Mouse (Mus musculus): ENCODE results near the gene Elmo1. TPM values are rescaled to one million over a fixed set of nuclear protein-coding genes. Genes with fewer than 3 reads are reported as not detected.

Gene Elmo1
- polyA plus RNA-seq, 1 experiment from 2014 or later: 9.1 TPM

GRCm38 (mm10) chr13:20256613-20257012 lies 166.2 kb downstream of the Elmo1 start:
- no peak for DNase-seq (ENCODE audit: low spot score)
- 94% methylated on average over 4 of the region's 4 CpGs for WGBS
- Histone ChIP-seq H3K27me3 (ENCODE audit: low read depth, poor library complexity, severe bottlenecking) (no peaks in the 10 kb centered on the region), H3K36me3 (no peaks in the 10 kb centered on the region), H3K4me3 (no peak overlapping the region), H3K4me1 (peaks cover 8% of the 10 kb centered on the region; the same call in 1 of the 2 replicates), H3K9me3 (replicated peaks) (no peaks in the 10 kb centered on the region), H3K27ac (no peak overlapping the region)

- Histone ChIP-seq H3K4me3 (no peak overlapping the region), H3K27ac (no peak overlapping the region), H3K4me1 (peaks cover 8% of the 10 kb centered on the region; the same call in 1 of the 2 replicates), H3K9me3 (replicated peaks) (no peaks in the 10 kb centered on the region), H3K27me3 (ENCODE audit: low read depth, poor library complexity, severe bottlenecking) (no peaks in the 10 kb centered on the region), H3K36me3 (no peaks in the 10 kb centered on the region)
- no peak for DNase-seq (ENCODE audit: low spot score)
- 83% methylated on average over 8 of the region's 8 CpGs for WGBS
These were observed 167.4 kb downstream of the Elmo1 start for GRCm38 (mm10) chr13:20257562-20258525.

GRCm38 (mm10) chr13:20263173-20263572 lies 172.8 kb downstream of the Elmo1 start:
- DNase-seq (ENCODE audit: low spot score): no peak

GRCm38 (mm10) chr13:20270148-20270547 lies 179.8 kb downstream of the Elmo1 start:
- H3K36me3 ChIP-seq: no peaks in the 10 kb centered on the region
- no peaks in the 10 kb centered on the region for H3K9me3 ChIP-seq (replicated peaks)
- no peaks in the 10 kb centered on the region for H3K4me1 ChIP-seq
- no peak overlapping the region for H3K27ac ChIP-seq
- WGBS: 75% methylated on average over 6 of the region's 6 CpGs
- H3K4me3 ChIP-seq: no peak overlapping the region
- H3K27me3 ChIP-seq (ENCODE audit: low read depth, poor library complexity, severe bottlenecking): no peaks in the 10 kb centered on the region
- DNase-seq (ENCODE audit: low spot score): no peak

More at GRCm38 (mm10) chr13:20263173-20263572, 172.8 kb downstream of the Elmo1 start:
- Histone ChIP-seq H3K27me3 (ENCODE audit: low read depth, poor library complexity, severe bottlenecking) (no peaks in the 10 kb centered on the region), H3K4me3 (no peak overlapping the region), H3K9me3 (replicated peaks) (no peaks in the 10 kb centered on the region; the same call in 1 of the 2 replicates), H3K4me1 (no peaks in the 10 kb centered on the region), H3K27ac (no peak overlapping the region), H3K36me3 (no peaks in the 10 kb centered on the region)
- 86% methylated on average over 1 of the region's 1 CpGs for WGBS

DNA sequence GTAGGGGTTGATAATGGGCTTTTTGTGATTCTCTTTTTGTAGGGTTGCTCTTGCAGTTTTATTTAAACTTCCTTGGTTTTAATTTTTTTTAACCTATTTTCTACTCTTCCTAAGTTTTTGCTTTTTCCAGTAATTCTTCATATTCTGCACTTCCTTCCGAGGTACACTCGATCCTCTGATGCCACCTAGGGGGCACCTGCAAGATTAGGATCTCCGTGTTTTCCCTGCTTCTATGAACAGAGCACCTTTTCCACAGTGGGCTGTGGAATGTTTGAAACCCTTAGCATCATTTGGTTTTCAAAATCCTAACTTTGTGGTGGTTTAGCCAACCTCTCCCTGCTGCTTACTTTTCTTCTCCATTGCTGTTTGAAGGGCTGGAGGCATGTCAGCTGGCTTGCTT lies 181.4 kb downstream of the Elmo1 start:
- 51% methylated on average over 3 of the region's 3 CpGs for WGBS
- Histone ChIP-seq H3K27ac (no peak overlapping the region), H3K27me3 (ENCODE audit: low read depth, poor library complexity, severe bottlenecking) (no peaks in the 10 kb centered on the region), H3K36me3 (no peaks in the 10 kb centered on the region), H3K4me3 (no peak overlapping the region), H3K4me1 (no peaks in the 10 kb centered on the region), H3K9me3 (replicated peaks) (no peaks in the 10 kb centered on the region)
- DNase-seq (ENCODE audit: low spot score): no peak

GRCm38 (mm10) chr13:20272562-20272961 lies 182.2 kb downstream of the Elmo1 start:
- H3K27me3 ChIP-seq (ENCODE audit: low read depth, poor library complexity, severe bottlenecking): no peaks in the 10 kb centered on the region
- 57% methylated on average over 6 of the region's 6 CpGs for WGBS
- no peak overlapping the region for H3K27ac ChIP-seq
- no peaks in the 10 kb centered on the region for H3K9me3 ChIP-seq (replicated peaks)
- H3K36me3 ChIP-seq: no peaks in the 10 kb centered on the region
- DNase-seq (ENCODE audit: low spot score): no peak
- H3K4me1 ChIP-seq: no peaks in the 10 kb centered on the region
- no peak overlapping the region for H3K4me3 ChIP-seq

DNA sequence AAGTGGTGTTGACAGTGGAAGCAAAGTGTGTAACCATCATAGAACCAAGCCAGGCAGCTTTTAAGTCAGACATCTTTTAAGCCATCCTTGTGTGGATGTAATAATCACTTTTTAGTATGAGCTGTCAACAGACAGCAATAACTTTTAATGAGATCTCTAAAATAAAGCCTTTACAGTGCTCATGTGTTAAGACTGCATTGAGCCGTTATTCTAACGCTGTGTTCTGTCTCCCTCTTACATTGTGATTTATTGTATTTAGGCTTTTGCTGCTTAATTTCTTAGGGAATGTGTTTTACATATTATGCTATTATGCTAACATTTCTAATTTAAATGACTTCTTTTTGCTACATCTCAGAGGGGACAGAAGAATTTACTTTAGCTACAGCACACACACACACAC lies 189.5 kb downstream of the Elmo1 start:
- Histone ChIP-seq H3K4me1 (peaks cover 6% of the 10 kb centered on the region), H3K27ac (no peak overlapping the region), H3K4me3 (no peak overlapping the region), H3K9me3 (replicated peaks) (no peaks in the 10 kb centered on the region), H3K36me3 (no peaks in the 10 kb centered on the region), H3K27me3 (ENCODE audit: low read depth, poor library complexity, severe bottlenecking) (no peaks in the 10 kb centered on the region)
- WGBS: 71% methylated on average over 2 of the region's 2 CpGs
- no peak for DNase-seq (ENCODE audit: low spot score)

DNA sequence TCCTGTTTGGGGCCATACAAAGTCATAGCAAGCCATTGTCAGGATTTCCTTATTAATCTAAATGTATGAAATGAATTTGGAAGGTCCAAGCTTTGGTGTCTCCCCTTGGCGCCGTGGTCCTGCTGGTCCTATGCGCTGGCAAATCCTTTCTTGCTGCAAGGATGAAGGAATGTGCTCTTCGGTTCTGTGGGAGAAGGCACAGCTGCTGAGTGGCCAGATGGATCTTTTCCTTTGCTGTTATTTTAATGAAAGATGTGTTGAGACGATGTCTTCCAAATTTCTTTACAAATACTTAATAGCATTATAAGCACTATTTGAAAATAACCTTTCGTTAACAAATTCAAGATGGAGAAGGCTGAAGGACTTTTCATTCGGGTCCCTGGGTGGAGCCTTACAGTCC lies 193.5 kb downstream of the Elmo1 start:
- no peaks in the 10 kb centered on the region for H3K27me3 ChIP-seq (ENCODE audit: low read depth, poor library complexity, severe bottlenecking)
- WGBS: 93% methylated on average over 7 of the region's 7 CpGs
- DNase-seq (ENCODE audit: low spot score): no peak
- no peak overlapping the region for H3K27ac ChIP-seq
- peaks cover 10% of the 10 kb centered on the region for H3K4me1 ChIP-seq
- H3K36me3 ChIP-seq: no peaks in the 10 kb centered on the region
- H3K9me3 ChIP-seq (replicated peaks): no peaks in the 10 kb centered on the region
- H3K4me3 ChIP-seq: no peak overlapping the region

DNA sequence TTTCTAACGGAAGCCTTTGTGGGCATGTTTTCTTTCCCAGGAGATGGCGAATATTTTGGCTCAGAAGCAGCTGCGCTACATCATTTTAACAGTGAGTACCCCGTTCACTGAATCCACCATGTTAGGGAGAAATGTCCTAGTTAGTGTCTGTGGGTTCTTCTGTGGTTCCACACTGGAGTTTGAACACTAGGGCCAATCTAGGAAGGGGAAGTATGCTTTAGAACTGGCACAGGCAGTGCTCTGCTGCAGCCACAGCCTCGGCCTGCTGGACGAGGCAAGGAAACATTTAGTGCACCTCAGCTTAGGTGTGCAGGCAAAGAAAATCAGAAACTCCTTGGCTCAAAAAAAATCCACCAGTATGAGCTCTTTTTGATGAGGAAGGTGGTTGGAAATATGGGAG lies 196.3 kb downstream of the Elmo1 start:
- no peaks in the 10 kb centered on the region for H3K36me3 ChIP-seq
- DNase-seq (ENCODE audit: low spot score): no peak
- H3K4me3 ChIP-seq: no peak overlapping the region
- 91% methylated on average over 6 of the region's 6 CpGs for WGBS
- H3K9me3 ChIP-seq (replicated peaks): no peaks in the 10 kb centered on the region
- peaks cover 4% of the 10 kb centered on the region; the same call in 1 of the 2 replicates for H3K4me1 ChIP-seq
- H3K27me3 ChIP-seq (ENCODE audit: low read depth, poor library complexity, severe bottlenecking): no peaks in the 10 kb centered on the region
- no peak overlapping the region for H3K27ac ChIP-seq

DNA sequence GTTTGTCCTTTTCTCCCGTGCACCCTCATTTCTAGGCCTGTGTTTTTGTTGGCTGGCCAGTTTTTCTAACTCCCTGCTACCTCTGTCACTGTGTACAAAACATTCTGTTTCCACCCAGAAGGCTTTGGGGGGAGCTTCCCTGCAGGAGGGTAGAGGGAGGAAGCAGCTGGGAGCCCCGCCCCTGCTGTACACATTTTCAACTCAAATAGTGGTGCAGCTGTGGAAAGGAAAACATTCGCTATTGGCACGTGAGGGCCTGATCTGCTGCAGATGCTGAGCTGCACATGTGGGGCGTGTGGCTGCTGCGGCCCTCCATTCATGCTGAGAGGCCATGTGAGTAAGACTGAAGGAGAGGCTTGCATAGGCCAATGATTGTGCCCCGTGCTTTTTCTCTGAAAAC lies 198.0 kb downstream of the Elmo1 start:
- WGBS: 79% methylated on average over 7 of the region's 7 CpGs
- Histone ChIP-seq H3K27ac (no peak overlapping the region), H3K4me1 (peaks cover 4% of the 10 kb centered on the region; the same call in 1 of the 2 replicates), H3K27me3 (ENCODE audit: low read depth, poor library complexity, severe bottlenecking) (no peaks in the 10 kb centered on the region), H3K36me3 (no peaks in the 10 kb centered on the region), H3K9me3 (replicated peaks) (no peaks in the 10 kb centered on the region), H3K4me3 (no peak overlapping the region)
- DNase-seq (ENCODE audit: low spot score): no peak

GRCm38 (mm10) chr13:20290412-20290811 lies 200.0 kb downstream of the Elmo1 start:
- DNase-seq (ENCODE audit: low spot score): no peak
- H3K4me3 ChIP-seq: no peak overlapping the region
- WGBS: 93% methylated on average over 10 of the region's 10 CpGs
- H3K9me3 ChIP-seq (replicated peaks): no peaks in the 10 kb centered on the region
- H3K4me1 ChIP-seq: peaks cover 4% of the 10 kb centered on the region; the same call in 1 of the 2 replicates
- H3K27me3 ChIP-seq (ENCODE audit: low read depth, poor library complexity, severe bottlenecking): no peaks in the 10 kb centered on the region
- no peak overlapping the region for H3K27ac ChIP-seq
- no peaks in the 10 kb centered on the region for H3K36me3 ChIP-seq

DNA sequence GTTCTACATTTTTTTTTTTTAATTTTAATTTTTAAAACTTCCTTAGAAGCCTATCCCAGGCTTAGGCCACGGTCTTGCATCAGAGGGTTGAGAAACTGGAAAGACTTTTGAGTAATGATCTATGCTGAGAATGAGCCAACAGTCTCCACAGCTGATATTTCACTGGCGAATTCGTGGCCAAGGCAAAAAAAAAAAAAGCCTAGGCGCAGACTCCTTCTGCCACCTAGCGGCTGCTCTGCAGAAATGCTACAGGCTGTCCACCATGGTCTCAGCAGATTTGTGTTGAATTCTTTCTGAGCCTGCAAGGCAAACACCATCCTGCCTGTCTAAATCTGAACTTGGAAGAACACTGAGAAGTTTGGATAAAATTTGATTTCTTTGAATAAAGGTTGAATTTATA lies 202.0 kb downstream of the Elmo1 start:
- Histone ChIP-seq H3K4me1 (peaks cover 4% of the 10 kb centered on the region; the same call in 1 of the 2 replicates), H3K36me3 (no peaks in the 10 kb centered on the region), H3K27me3 (ENCODE audit: low read depth, poor library complexity, severe bottlenecking) (no peaks in the 10 kb centered on the region), H3K9me3 (replicated peaks) (no peaks in the 10 kb centered on the region), H3K27ac (no peak overlapping the region), H3K4me3 (no peak overlapping the region)
- peak; percentile 63 for DNase-seq (ENCODE audit: low spot score)
- WGBS: 9% methylated on average over 5 of the region's 5 CpGs

DNA sequence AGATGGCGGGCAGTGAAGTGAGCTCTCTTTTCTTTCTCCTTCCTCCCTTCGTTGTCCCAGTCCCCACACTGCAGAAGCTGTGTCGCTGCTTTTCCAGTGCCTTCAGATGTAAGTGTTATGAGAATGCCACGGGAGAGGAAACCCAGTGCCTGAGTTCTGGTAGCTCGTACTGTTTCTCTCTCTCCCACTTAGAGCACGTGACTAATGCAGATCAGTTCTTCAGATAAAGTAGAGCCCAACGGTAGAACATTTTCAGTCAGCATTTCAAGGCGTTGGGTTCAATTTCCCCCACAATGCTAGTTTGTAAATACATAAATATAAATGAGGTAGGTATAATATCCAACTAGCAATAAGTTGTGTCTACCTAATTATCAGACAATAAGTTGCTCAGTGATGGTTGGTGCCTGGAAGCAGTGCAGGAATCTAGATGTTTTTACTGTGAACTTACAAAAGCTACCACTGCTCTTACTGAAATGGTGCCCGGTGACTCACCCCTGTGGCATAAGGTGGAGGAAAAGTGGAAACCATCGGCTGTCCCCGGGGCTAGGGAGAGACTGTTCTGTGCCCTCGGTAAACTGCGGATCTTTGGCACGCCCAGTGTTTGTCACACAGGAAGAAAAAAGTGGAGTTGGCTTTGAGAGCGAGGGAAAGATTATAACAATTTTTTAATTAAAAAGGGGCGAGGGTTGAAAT lies 205.0 kb downstream of the Elmo1 start:
- H3K9me3 ChIP-seq (replicated peaks): no peaks in the 10 kb centered on the region
- H3K27ac ChIP-seq: no peak overlapping the region
- H3K4me1 ChIP-seq: no peaks in the 10 kb centered on the region
- DNase-seq (ENCODE audit: low spot score): no peak
- H3K4me3 ChIP-seq: no peak overlapping the region
- H3K36me3 ChIP-seq: no peaks in the 10 kb centered on the region
- 88% methylated on average over 16 of the region's 16 CpGs for WGBS
- no peaks in the 10 kb centered on the region for H3K27me3 ChIP-seq (ENCODE audit: low read depth, poor library complexity, severe bottlenecking)
